Mouse (Mus musculus): ENCODE measurements around the gene Fgf13.

Fgf13 gene

GRCm38 (mm10) chrX:59186922-59187321, 380.9 kb downstream of the Fgf13 start:
- DNase-seq, result no peak

GRCm38 (mm10) chrX:59182323-59182722, 385.5 kb downstream of the Fgf13 start:
- DNase-seq, result no peak

DNA sequence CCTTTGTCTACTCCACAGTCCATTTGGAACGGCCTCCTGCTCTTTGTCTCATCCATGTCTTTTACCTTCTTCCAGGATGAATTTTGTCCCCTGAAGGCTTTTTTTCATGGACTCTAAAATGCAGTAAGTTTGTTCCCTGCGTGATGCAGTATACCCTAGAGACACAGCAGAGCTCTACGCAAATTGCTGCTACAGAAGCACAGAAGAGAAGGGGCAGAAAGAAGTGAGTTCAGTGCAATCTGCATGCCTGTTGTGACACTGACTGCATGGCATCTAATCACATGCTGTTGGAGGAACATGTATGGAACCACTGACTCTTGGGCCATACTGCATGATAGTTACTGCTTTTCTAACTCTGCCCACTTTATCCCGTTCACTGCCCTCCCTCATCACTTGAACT, 388.2 kb downstream of the Fgf13 start:
- no peak for DNase-seq

GRCm38 (mm10) chrX:59179081-59179596, 388.7 kb downstream of the Fgf13 start:
- DNase-seq, result no peak

- DNase-seq, result peak in 1 of 2 experiments; percentile 1
These were observed 390.2 kb downstream of the Fgf13 start for GRCm38 (mm10) chrX:59177653-59178052.

DNA sequence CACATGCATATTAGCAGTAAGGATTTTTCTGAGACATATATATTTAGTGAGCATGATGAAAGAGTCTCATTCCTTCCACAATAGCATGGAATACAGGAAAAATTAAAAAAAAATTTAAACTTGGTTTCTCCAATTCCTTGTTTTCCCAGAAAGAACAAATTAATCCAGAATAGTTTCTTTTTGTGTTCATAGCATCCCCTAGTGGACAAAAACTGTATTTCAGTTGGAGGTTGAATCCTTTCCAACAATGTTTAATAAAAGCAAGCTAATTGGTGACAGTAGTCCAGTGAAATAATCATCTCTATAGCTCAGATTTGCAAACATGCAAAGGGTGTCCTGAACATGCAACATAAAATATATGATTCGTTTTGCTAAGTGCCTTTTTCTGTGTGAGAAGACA, 395.7 kb downstream of the Fgf13 start:
- no peak for DNase-seq

- no peak for DNase-seq
These were observed 401.1 kb downstream of the Fgf13 start for GRCm38 (mm10) chrX:59166763-59167162.

- no peak for DNase-seq
These were observed 425.9 kb downstream of the Fgf13 start for GRCm38 (mm10) chrX:59141947-59142346.

DNA sequence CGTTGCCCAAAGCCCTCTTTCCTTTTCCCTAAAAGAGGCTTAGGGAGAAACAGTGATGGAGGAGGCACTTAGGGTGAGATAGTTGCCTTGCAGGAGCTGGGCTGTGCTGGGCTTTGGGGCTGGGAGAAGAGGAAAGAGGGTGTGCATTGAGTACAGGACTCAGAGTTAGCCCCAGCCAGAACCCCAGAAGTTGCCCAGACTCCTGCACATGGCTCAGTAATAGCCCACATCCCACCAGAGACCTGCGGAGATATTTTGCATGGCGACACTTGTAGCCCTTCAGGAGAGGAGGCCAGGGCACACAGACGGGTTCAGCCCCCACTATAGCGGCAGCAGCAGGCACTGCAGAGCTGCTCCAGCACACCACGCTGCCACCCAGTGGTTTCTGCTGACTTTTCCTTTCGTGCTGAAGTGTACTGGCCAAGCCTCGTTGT, 432.9 kb downstream of the Fgf13 start:
- peak; percentile 3 to 32 for DNase-seq

DNA sequence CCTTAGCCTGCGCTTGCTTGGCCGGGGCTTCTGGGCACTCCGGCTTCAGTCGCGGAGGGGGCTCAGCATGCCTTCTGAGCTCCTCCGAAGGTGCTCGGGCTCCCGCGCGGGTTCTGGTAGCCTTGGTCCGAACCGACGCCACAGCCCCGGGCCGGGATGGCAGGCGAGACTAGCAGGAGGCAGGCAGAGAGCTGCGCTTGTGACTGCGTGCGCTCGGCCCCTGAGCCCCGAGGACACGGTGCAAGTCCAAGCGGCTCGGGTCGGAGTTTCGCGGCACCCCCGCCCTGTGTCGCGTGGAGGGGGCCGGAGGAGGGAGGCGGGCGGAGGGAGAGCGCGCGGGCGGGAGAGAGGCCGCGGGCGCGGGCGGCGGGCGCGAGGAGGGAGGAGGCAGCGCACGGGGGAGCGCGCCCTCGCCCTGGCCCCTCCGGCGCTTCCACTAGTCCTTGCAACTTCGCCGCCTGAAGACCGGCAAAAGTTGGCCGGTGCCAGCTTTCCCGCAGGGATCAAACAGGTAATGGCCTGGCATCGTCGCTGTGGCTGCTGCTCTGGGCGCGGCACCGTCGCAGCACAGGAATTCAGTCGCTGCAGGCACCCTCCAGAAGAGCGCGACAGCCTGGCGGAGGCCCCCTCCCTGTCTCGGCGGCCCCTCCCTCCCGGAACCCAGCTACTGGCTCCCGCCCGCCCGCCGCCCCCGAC, 433.6 kb downstream of the Fgf13 start:
- peak in 1 of 2 experiments; percentile 30 for DNase-seq

GRCm38 (mm10) chrX:59133834-59134165, 434.1 kb downstream of the Fgf13 start:
- no peak for DNase-seq

- DNase-seq, result no peak
These were observed 434.5 kb downstream of the Fgf13 start for GRCm38 (mm10) chrX:59133416-59133815.

GRCm38 (mm10) chrX:59126637-59127036, 441.2 kb downstream of the Fgf13 start:
- no peak for DNase-seq

GRCm38 (mm10) chrX:59113187-59113586, 454.7 kb downstream of the Fgf13 start:
- DNase-seq, result no peak

DNA sequence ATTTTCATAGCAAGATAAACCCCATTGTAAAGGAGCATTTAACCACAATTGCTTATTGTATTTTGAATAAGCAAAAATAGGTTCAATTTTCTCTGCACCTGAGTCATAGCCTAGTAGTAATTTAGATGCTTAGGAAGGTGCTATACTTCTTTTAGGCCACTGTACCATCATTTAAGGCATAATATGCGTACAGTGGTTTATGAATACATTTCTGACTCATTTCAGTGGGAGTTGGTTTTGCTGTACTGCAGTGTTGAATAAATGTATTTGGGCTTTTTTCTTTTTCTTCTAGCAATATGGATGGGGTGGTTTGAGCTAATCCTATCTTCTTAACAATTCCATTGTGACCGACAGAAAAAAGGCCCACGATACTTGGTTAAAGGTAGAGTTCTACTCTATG, 481.9 kb downstream of the Fgf13 start:
- no peak for DNase-seq

DNA sequence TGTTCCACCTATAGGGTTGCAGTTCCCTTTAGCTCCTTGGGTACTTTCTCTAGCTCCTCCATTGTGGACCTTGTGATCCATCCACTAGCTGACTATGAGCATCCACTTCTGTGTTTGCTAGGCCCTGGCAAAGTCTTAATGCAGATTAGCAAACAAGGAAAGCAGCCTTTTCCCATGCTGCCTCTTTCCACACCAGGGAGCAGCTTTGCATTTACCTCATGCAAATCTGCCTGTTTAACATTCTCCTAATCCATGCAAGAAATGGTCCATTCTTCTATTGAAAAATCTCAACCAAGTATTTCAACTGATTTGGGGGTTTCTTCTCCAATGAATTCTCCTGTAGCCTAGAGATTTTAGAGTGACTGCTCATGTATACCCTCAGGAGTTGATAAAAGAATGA, 487.4 kb downstream of the Fgf13 start:
- DNase-seq, result no peak

GRCm38 (mm10) chrX:59072083-59072482, 495.8 kb downstream of the Fgf13 start:
- DNase-seq, result no peak

DNA sequence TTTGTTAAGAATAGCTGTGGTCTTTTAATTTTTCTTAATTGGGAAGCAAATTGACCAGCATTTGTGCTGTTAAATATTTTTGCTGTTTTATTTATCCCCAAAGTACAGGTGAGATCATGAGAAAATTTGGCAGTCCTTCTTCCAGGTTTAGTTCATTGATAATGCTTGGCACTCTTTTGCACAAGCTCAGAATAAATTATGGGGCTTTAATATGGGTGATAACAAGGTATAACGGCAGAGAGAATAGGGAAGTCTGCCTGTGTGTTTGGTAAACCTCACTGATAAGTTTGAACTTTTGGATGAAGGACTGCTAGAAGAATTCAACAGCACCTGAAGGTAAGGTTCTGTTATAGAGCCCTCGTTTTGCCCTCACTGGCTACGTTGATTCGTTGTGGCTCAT, 504.7 kb downstream of the Fgf13 start:
- no peak for DNase-seq

- DNase-seq, result no peak
These were observed 532.9 kb downstream of the Fgf13 start for GRCm38 (mm10) chrX:59034969-59035368.

Measured in kidney, postnatal 25 days (tissue).